Comparison of ENCODE assay signal across 9 mouse cellular contexts in genomic region chr1:87174006-87174955, GRCm38 (mm10). TPM values are rescaled to one million over a fixed set of nuclear protein-coding genes. Genes with fewer than 3 reads are reported as not detected.
DNase-seq lines count a peak whose midpoint lies in the region; ATAC-seq and TF ChIP-seq lines count a peak whose summit lies in the region.
"Had no signal": no experiment of that assay in that cellular context is flagged by ENCODE, and none has a peak within 500 bp of the region (broad histone marks: within the 10 kb centered on the region; RNA-seq: fewer than 3 reads in every experiment).

No protein-coding gene starts in this region.

- peak overlapping the region; percentile 15; the same call in 1 of the 2 replicates for H3K9ac ChIP-seq in ES-E14 (ENCODE audit: insufficient read depth, low read depth, low read length, poor library complexity, severe bottlenecking)
- H3K9ac ChIP-seq in embryonic facial prominence, embryonic 13.5 days: no peak overlapping the region
- peak overlapping the region; percentile 63; the same call in 1 of the 2 replicates for H3K9ac ChIP-seq in heart, embryonic 13.5 days
- H3K9ac ChIP-seq: hindbrain, embryonic 15.5 days had no signal

- in situ Hi-C loops in ES-E14 (cut with MboI; ENCODE audit: low sequenced_read_pairs in 2 of 2, unreplicated experiment in 2 of 2): loop anchor here in 1 of 2 experiments (10.0 kb wide), 1 partner anchor 351 kb away; no protein-coding TSS in a partner anchor

- WGBS in embryonic facial prominence, embryonic 13.5 days: 24% methylated on average over 28 of the region's 28 CpGs
- 24% methylated on average over 28 of the region's 28 CpGs for WGBS in heart, embryonic 13.5 days

- H3K36me3 ChIP-seq in ES-E14 (ENCODE audit: control insufficient read depth, insufficient read depth, low read length, poor library complexity, severe bottlenecking): no peaks in the 10 kb centered on the region
- no peaks in the 10 kb centered on the region for H3K36me3 ChIP-seq in embryonic facial prominence, embryonic 13.5 days
- H3K36me3 ChIP-seq in heart, embryonic 13.5 days: no peaks in the 10 kb centered on the region
- H3K36me3 ChIP-seq: hindbrain, embryonic 15.5 days had no signal

- no peak for ATAC-seq in embryonic facial prominence, embryonic 13.5 days (ENCODE audit: insufficient number of reproducible peaks, insufficient read depth, low FRiP score, low TSS enrichment, low read depth)
- ATAC-seq in heart, embryonic 13.5 days (ENCODE audit: extremely low read depth, insufficient number of reproducible peaks, low FRiP score, low TSS enrichment): no peak
- ATAC-seq in erythroblast, adult 5-6 weeks (replicated peaks; ENCODE audit: low FRiP score, poor library complexity, severe bottlenecking): no peak

- H3K4me3 ChIP-seq in ES-E14 (ENCODE audit: insufficient read depth in 1 of 2, low read depth in 1 of 2, low read length in 2 of 2, poor library complexity in 1 of 2, severe bottlenecking in 1 of 2): no peak overlapping the region
- no peak overlapping the region for H3K4me3 ChIP-seq in embryonic facial prominence, embryonic 13.5 days
- 0 out of 2 replicates have a peak overlapping the region, but pooled peaks have one; percentile 20 for H3K4me3 ChIP-seq in heart, embryonic 13.5 days
- H3K4me3 ChIP-seq: hindbrain, embryonic 15.5 days had no signal

- peaks cover 1 to 9% of the 10 kb centered on the region in 2 experiments; a peak in 1 of 4 replicates for H3K4me1 ChIP-seq in ES-E14 (ENCODE audit: control insufficient read depth in 2 of 2, insufficient read depth in 2 of 2, low read length in 2 of 2, poor library complexity in 1 of 2)
- H3K4me1 ChIP-seq in embryonic facial prominence, embryonic 13.5 days: peaks cover 26% of the 10 kb centered on the region
- peaks cover 20% of the 10 kb centered on the region for H3K4me1 ChIP-seq in heart, embryonic 13.5 days

- peak overlapping the region; percentile 37; the same call in 1 of the 2 replicates for H3K4me2 ChIP-seq in embryonic facial prominence, embryonic 13.5 days
- H3K4me2 ChIP-seq in heart, embryonic 13.5 days: peak overlapping the region; percentile 50
- H3K4me2 ChIP-seq: hindbrain, embryonic 15.5 days had no signal

- DNase-seq in ES-E14 (ENCODE audit: low read depth, low spot score): no peak
- peak; percentile 69 to 73 for DNase-seq in adrenal gland, postnatal 36 days
- DNase-seq in kidney, postnatal 25 days: peak; percentile 68 to 76
- peak; percentile 52 to 55 for DNase-seq in lung, adult 18-20 months
- peak; percentile 87 for DNase-seq in retina, postnatal 1 day

- peaks cover 53% of the 10 kb centered on the region for H3K27me3 ChIP-seq in embryonic facial prominence, embryonic 13.5 days
- H3K27me3 ChIP-seq in heart, embryonic 13.5 days (replicated peaks): peaks cover 73% of the 10 kb centered on the region

- no peak overlapping the region for H3K27ac ChIP-seq in ES-E14 (ENCODE audit: insufficient read depth, low read depth, low read length, poor library complexity, severe bottlenecking)
- no peak overlapping the region for H3K27ac ChIP-seq in embryonic facial prominence, embryonic 13.5 days
- no peak overlapping the region for H3K27ac ChIP-seq in heart, embryonic 13.5 days (replicated peaks)
- H3K27ac ChIP-seq: hindbrain, embryonic 15.5 days had no signal

- no peaks in the 10 kb centered on the region for H3K9me3 ChIP-seq in ES-E14 (ENCODE audit: control insufficient read depth, insufficient read depth, low read depth, low read length)
- H3K9me3 ChIP-seq in embryonic facial prominence, embryonic 13.5 days: no peaks in the 10 kb centered on the region
- no peaks in the 10 kb centered on the region for H3K9me3 ChIP-seq in heart, embryonic 13.5 days
- H3K9me3 ChIP-seq: hindbrain, embryonic 15.5 days had no signal

TF ChIP-seq in ES-E14, 5 proteins besides CTCF, POLR2A, EP300 and RAD21:
- TF ChIP-seq ZC3H11A (IDR thresholded peaks at IDR 0.05; ENCODE audit: borderline replicate concordance, low read depth, low read length): peak; percentile 72
- no peak for TF ChIP-seq HCFC1 (IDR thresholded peaks at IDR 0.05; ENCODE audit: borderline replicate concordance, insufficient read depth, low read length)

RNA-seq across cellular contexts. Expression of gene Prss56, which starts 8.8 kb away (rescaled TPM):
- 0.36 and 0.37 TPM in 2 replicates for total RNA-seq in ES-E14 (2012; rRNA removed)
- total RNA-seq in adrenal gland, postnatal 36 days (2021): not detected
- not detected in 2 replicates for polyA plus RNA-seq in embryonic facial prominence, embryonic 13.5 days (2015; fragmentation: Nextera tagmentation; extraction: Ambion mirVana)
- polyA plus RNA-seq in heart, embryonic 13.5 days (2015; fragmentation: Nextera tagmentation; extraction: Ambion mirVana): 0.11 TPM in 1 of 2 replicates, not detected in the other
- total RNA-seq in erythroblast, adult 5-6 weeks (2015; ENCODE audit: low replicate concordance): not detected in 2 replicates
- total RNA-seq in erythroblast, adult 5-6 weeks (2017; ENCODE audit: low replicate concordance): not detected in 2 replicates

RNA-seq across cellular contexts. Expression of gene Chrnd, which starts 16.1 kb away (rescaled TPM):
- 0.13 TPM in 1 of 2 replicates, not detected in the other for total RNA-seq in ES-E14 (2012; rRNA removed)
- not detected for total RNA-seq in adrenal gland, postnatal 36 days (2021)
- 0.87 and 1.0 TPM in 2 replicates for polyA plus RNA-seq in embryonic facial prominence, embryonic 13.5 days (2015; fragmentation: Nextera tagmentation; extraction: Ambion mirVana)
- polyA plus RNA-seq in heart, embryonic 13.5 days (2015; fragmentation: Nextera tagmentation; extraction: Ambion mirVana): not detected in 2 replicates
- not detected in 2 replicates for total RNA-seq in erythroblast, adult 5-6 weeks (2015; ENCODE audit: low replicate concordance)
- not detected in 2 replicates for total RNA-seq in erythroblast, adult 5-6 weeks (2017; ENCODE audit: low replicate concordance)
- polyA plus RNA-seq: hindbrain, embryonic 15.5 days had no signal

RNA-seq across cellular contexts. Expression of gene Ecel1, which starts 18.0 kb away (rescaled TPM):
- total RNA-seq in ES-E14 (2012; rRNA removed): 1.1 and 2.9 TPM in 2 replicates
- total RNA-seq in adrenal gland, postnatal 36 days (2021): 1 to 10 TPM in 1 of 2 experiments, under 1 TPM in 1; 0.30 to 1.2 TPM
- polyA plus RNA-seq in embryonic facial prominence, embryonic 13.5 days (2015; fragmentation: Nextera tagmentation; extraction: Ambion mirVana): 0.81 and 0.90 TPM in 2 replicates
- polyA plus RNA-seq in heart, embryonic 13.5 days (2015; fragmentation: Nextera tagmentation; extraction: Ambion mirVana): 0.79 and 1.0 TPM in 2 replicates
- not detected in 2 replicates for total RNA-seq in erythroblast, adult 5-6 weeks (2015; ENCODE audit: low replicate concordance)
- total RNA-seq in erythroblast, adult 5-6 weeks (2017; ENCODE audit: low replicate concordance): not detected in 2 replicates

RNA-seq across cellular contexts. Expression of gene Chrng, which starts 30.2 kb away (rescaled TPM):
- total RNA-seq in ES-E14 (2012; rRNA removed): 0.13 and 0.16 TPM in 2 replicates
- total RNA-seq in adrenal gland, postnatal 36 days (2021): not detected
- 2.9 and 3.0 TPM in 2 replicates for polyA plus RNA-seq in embryonic facial prominence, embryonic 13.5 days (2015; fragmentation: Nextera tagmentation; extraction: Ambion mirVana)
- polyA plus RNA-seq in heart, embryonic 13.5 days (2015; fragmentation: Nextera tagmentation; extraction: Ambion mirVana): 0.67 and 1.2 TPM in 2 replicates
- total RNA-seq in erythroblast, adult 5-6 weeks (2015; ENCODE audit: low replicate concordance): not detected in 2 replicates
- not detected in 2 replicates for total RNA-seq in erythroblast, adult 5-6 weeks (2017; ENCODE audit: low replicate concordance)

RNA-seq across cellular contexts. Expression of gene Eif4e2, which starts 39.4 kb away (rescaled TPM):
- total RNA-seq in ES-E14 (2012; rRNA removed): 165 and 221 TPM in 2 replicates
- total RNA-seq in adrenal gland, postnatal 36 days (2021): 10 to 100 TPM; 86.8 to 90.0 TPM
- 167 and 170 TPM in 2 replicates for polyA plus RNA-seq in embryonic facial prominence, embryonic 13.5 days (2015; fragmentation: Nextera tagmentation; extraction: Ambion mirVana)
- 120 and 123 TPM in 2 replicates for polyA plus RNA-seq in heart, embryonic 13.5 days (2015; fragmentation: Nextera tagmentation; extraction: Ambion mirVana)
- total RNA-seq in erythroblast, adult 5-6 weeks (2015; ENCODE audit: low replicate concordance): 16.7 and 21.9 TPM in 2 replicates
- total RNA-seq in erythroblast, adult 5-6 weeks (2017; ENCODE audit: low replicate concordance): 33.1 and 38.9 TPM in 2 replicates
